ENCODE assay signal across 13 mouse cellular contexts in genomic region chr1:184335281-184335680, GRCm38 (mm10).
DNase-seq lines count a peak whose midpoint lies in the region; ATAC-seq and TF ChIP-seq lines count a peak whose summit lies in the region.
"Had no signal": no experiment of that assay in that cellular context is flagged by ENCODE, and none has a peak within 500 bp of the region (broad histone marks: within the 10 kb centered on the region; RNA-seq: fewer than 3 reads in every experiment).

No protein-coding gene starts in this region.

- no peak overlapping the region for H3K4me3 ChIP-seq in kidney, postnatal 0 days (replicated peaks; ENCODE audit: low read depth, low read length)
- no peak overlapping the region for H3K4me3 ChIP-seq in limb, embryonic 10.5 days
- H3K4me3 ChIP-seq: limb, embryonic 15.5 days had no signal

- no peak overlapping the region for H3K27ac ChIP-seq in kidney, postnatal 0 days
- peak overlapping the region; percentile 72 for H3K27ac ChIP-seq in limb, embryonic 10.5 days
- H3K27ac ChIP-seq: limb, embryonic 15.5 days had no signal

- H3K36me3 ChIP-seq in kidney, postnatal 0 days (ENCODE audit: insufficient read depth, low read length), result no peaks in the 10 kb centered on the region
- H3K36me3 ChIP-seq in limb, embryonic 10.5 days, result no peaks in the 10 kb centered on the region
- H3K36me3 ChIP-seq: limb, embryonic 15.5 days had no signal

- 25% methylated on average over 6 of the region's 6 CpGs for WGBS in kidney, postnatal 0 days
- 34% methylated on average over 6 of the region's 6 CpGs for WGBS in limb, embryonic 10.5 days

- H3K9me3 ChIP-seq in kidney, postnatal 0 days (replicated peaks; ENCODE audit: low read length), result no peaks in the 10 kb centered on the region
- no peaks in the 10 kb centered on the region for H3K9me3 ChIP-seq in limb, embryonic 10.5 days (replicated peaks)
- H3K9me3 ChIP-seq: limb, embryonic 15.5 days had no signal

- TF ChIP-seq POLR2A in brain, embryonic 14.5 days (IDR thresholded peaks at IDR 0.05; ENCODE audit: borderline replicate concordance, extremely low read depth, insufficient read depth, insufficient read length, poor library complexity, severe bottlenecking), result no peak

- H3K9ac ChIP-seq in kidney, postnatal 0 days (ENCODE audit: low read depth, low read length), result no peak overlapping the region
- H3K9ac ChIP-seq: limb, embryonic 15.5 days had no signal

- H3K27me3 ChIP-seq in kidney, postnatal 0 days (ENCODE audit: insufficient read depth, low read length), result no peaks in the 10 kb centered on the region
- no peaks in the 10 kb centered on the region for H3K27me3 ChIP-seq in limb, embryonic 10.5 days (ENCODE audit: low read depth, poor library complexity, severe bottlenecking)
- H3K27me3 ChIP-seq: limb, embryonic 15.5 days had no signal

- no peak for TF ChIP-seq CTCF in kidney, postnatal 0 days (IDR thresholded peaks at IDR 0.05; ENCODE audit: low read depth)
- TF ChIP-seq CTCF in brain, embryonic 14.5 days (IDR thresholded peaks at IDR 0.05; ENCODE audit: borderline replicate concordance, extremely low read depth, insufficient read depth, insufficient read length), result no peak

- H3K4me2 ChIP-seq in kidney, postnatal 0 days (ENCODE audit: low read length), result no peak overlapping the region
- H3K4me2 ChIP-seq: limb, embryonic 15.5 days had no signal

- intact Hi-C loops in left cerebral cortex, postnatal 25 days (cut with DNase I), result no loop called here

- peak; percentile 5 for DNase-seq in cerebellum, adult 9-11 months
- no peak for DNase-seq in cerebellum, adult 11-12 months
- peak; percentile 25 for DNase-seq in kidney, postnatal 0 days (ENCODE audit: low spot score)
- DNase-seq in kidney, adult 8-10 months, result no peak
- peak; percentile 60 for DNase-seq in brain, embryonic 14.5 days (ENCODE audit: low read depth)
- DNase-seq in limb, embryonic 10.5 days (ENCODE audit: low spot score), result peak; percentile 70
- DNase-seq in left cerebral cortex, postnatal 25 days (ENCODE audit: low spot score in 2 of 2), result no peak
- no peak for DNase-seq in spleen, postnatal 14 days (ENCODE audit: low spot score in 2 of 2)
- DNase-seq: B cell, adult 2 months; heart, postnatal 14 days; thymus, adult 18-20 months had no signal

- H3K4me1 ChIP-seq in kidney, postnatal 0 days (replicated peaks; ENCODE audit: insufficient read depth, low read length), result no peaks in the 10 kb centered on the region
- H3K4me1 ChIP-seq in limb, embryonic 10.5 days, result peaks cover 28% of the 10 kb centered on the region
- H3K4me1 ChIP-seq: limb, embryonic 15.5 days had no signal

- no peak for ATAC-seq in kidney, postnatal 0 days (replicated peaks; ENCODE audit: low FRiP score, low read depth)
- ATAC-seq: forebrain, embryonic 16.5 days had no signal

Comparison
In these comparisons a context has a peak if more than half of its experiments do, and no peak if none do; other contexts are left out.
1. DNase-seq: peak in cerebellum, adult 9-11 months (single experiment), kidney, postnatal 0 days (single experiment), brain, embryonic 14.5 days (single experiment) and limb, embryonic 10.5 days (single experiment); none in cerebellum, adult 11-12 months (single experiment), kidney, adult 8-10 months (0 of 2), left cerebral cortex, postnatal 25 days (0 of 2) and spleen, postnatal 14 days (0 of 2).